Mouse (Mus musculus) c-Kit-positive CD71-positive TER-119-positive erythroid progenitor cells, embryonic 14.5 days (primary cell): ENCODE measurements at regions not wholly inside any gene's neighbourhood (a gene's known extent, or its start where the extent isn't known, plus 50 kb on each side); places are given as distances from the start of the nearest gene placed in this dataset.

ENCODE experiments used
- DNase-seq: peaks from one replicate; pipeline ENCODE4 v3.0.0-alpha.2; 2013; ENCODE audit warnings: low spot score

GRCm38 (mm10) chr13:37704475-37704874 lies 73.7 kb upstream of the Rreb1 start:
- DNase-seq: no peak

- DNase-seq: peak; percentile 12
Observed at GRCm38 (mm10) chr13:37705482-37705881, 72.7 kb upstream of the Rreb1 start.

- no peak for DNase-seq
Observed at GRCm38 (mm10) chr13:37710913-37711312, 67.3 kb upstream of the Rreb1 start.

- no peak for DNase-seq
Observed at GRCm38 (mm10) chr13:37712908-37713496, 65.2 kb upstream of the Rreb1 start.

GRCm38 (mm10) chr13:37715058-37715712 lies 63.0 kb upstream of the Rreb1 start:
- no peak for DNase-seq

- DNase-seq: no peak
Observed at GRCm38 (mm10) chr13:37715770-37716693, 62.2 kb upstream of the Rreb1 start.

GRCm38 (mm10) chr13:37717793-37718192 lies 60.4 kb upstream of the Rreb1 start:
- no peak for DNase-seq

- DNase-seq: no peak
Observed at GRCm38 (mm10) chr13:37718364-37718763, 59.8 kb upstream of the Rreb1 start.
